Mouse (Mus musculus) spleen, adult 2 months (tissue): Measurements from ENCODE around the gene Gm4924.

ENCODE experiments used
- CTCF ChIP-seq: fragments of 200-500 bp; IDR thresholded peaks from 2 replicates; pipeline ENCODE4 v1.5.1; 2011; ENCODE audit warnings: mild to moderate bottlenecking, inconsistent platforms; ENCODE audit not compliant: insufficient read depth, insufficient read length, insufficient replicate concordance; ENCODE audit errors: extremely low read depth
- POLR2A ChIP-seq: fragments of 200-500 bp; IDR thresholded peaks from 2 replicates; pipeline ENCODE4 v1.6.1; 2011; ENCODE audit warnings: low read depth, low read length, inconsistent platforms

GRCm38 (mm10) chr10:82354083-82355010 lies at the start of gene Gm4924:
- TF ChIP-seq POLR2A (no peak; the same call in 1 of the 2 replicates), CTCF (no peak)
